Mouse (Mus musculus) liver, embryonic 14.5 days (tissue): ENCODE data around the gene Dok3. TPM values are rescaled to one million over a fixed set of nuclear protein-coding genes. Genes with fewer than 3 reads are reported as not detected.
"Not testable (repeated sequence)": the region's sequence is repeated elsewhere in the genome, so short reads cannot be mapped to it uniquely, and the experiment has no call there.

Experiments used
- ATAC-seq: fragments of 200-750 bp; cut with Nextera tagmentation; 2 replicates; pipeline ENCODE4 v1.8.0; 2017; ENCODE audit warnings: moderate number of reproducible peaks, mild to moderate bottlenecking, moderate library complexity; ENCODE audit not compliant: insufficient read depth
- DNase-seq, 3 experiments: peaks; one replicate each; pipeline ENCODE4 v3.0.0-alpha.2; 2012 to 2013; ENCODE audit warnings: low read depth in 3 of 3, low spot score in 3 of 3
- H3K27ac ChIP-seq: fragments of 300-500 bp; sonication (generic); 2 replicates; pipeline ENCODE4 v1.5.1; 2014; ENCODE audit warnings: moderate library complexity, mild to moderate bottlenecking, control low read depth, inconsistent platforms
- H3K27me3 ChIP-seq: fragments of 300-500 bp; sonication (generic); 2 replicates; pipeline ENCODE4 v1.6.1; 2014; ENCODE audit warnings: mild to moderate bottlenecking, low read length, moderate library complexity; ENCODE audit not compliant: control insufficient read depth, insufficient read depth
- H3K36me3 ChIP-seq: fragments of 300-500 bp; sonication (generic); replicated peaks from 2 replicates; pipeline ENCODE4 v1.6.1; 2014; ENCODE audit warnings: low read depth; ENCODE audit not compliant: control insufficient read depth, insufficient read depth
- H3K4me1 ChIP-seq, 2 experiments: fragments of 200-500 bp in 1 of 2; fragments of 300-500 bp in 1 of 2; sonication (generic) in 1 of 2; replicated peaks; 2 replicates each; pipeline ENCODE4 v1.6.1; 2012 to 2014; ENCODE audit warnings: antibody characterized with exemption in 1 of 2, inconsistent platforms in 1 of 2, low read length in 1 of 2; ENCODE audit not compliant: control insufficient read depth in 2 of 2, insufficient read depth in 2 of 2
- H3K4me2 ChIP-seq: fragments of 300-500 bp; sonication (generic); 2 replicates; pipeline ENCODE4 v1.6.1; 2014; ENCODE audit warnings: low read depth, mild to moderate bottlenecking, control low read depth, moderate library complexity
- H3K4me3 ChIP-seq, 2 experiments: fragments of 200-500 bp in 1 of 2; fragments of 300-500 bp in 1 of 2; sonication (generic) in 1 of 2; 2 replicates each; pipeline ENCODE4 v1.5.1; 2012 to 2014; ENCODE audit warnings: low read depth in 2 of 2, low read length in 2 of 2, mild to moderate bottlenecking in 2 of 2, control low read depth in 1 of 2, inconsistent platforms in 1 of 2, moderate library complexity in 1 of 2; ENCODE audit not compliant: insufficient read depth in 1 of 2
- H3K9ac ChIP-seq: fragments of 300-500 bp; sonication (generic); replicated peaks from 2 replicates; pipeline ENCODE4 v1.6.1; 2014; ENCODE audit warnings: mild to moderate bottlenecking, control low read depth, moderate library complexity
- H3K9me3 ChIP-seq: fragments of 300-500 bp; sonication (generic); 2 replicates; pipeline ENCODE4 v1.6.1; 2016; ENCODE audit warnings: low read length, mixed read lengths; ENCODE audit not compliant: control insufficient read depth
- CTCF ChIP-seq: IDR thresholded peaks from 2 replicates; pipeline ENCODE4 v1.5.1; 2016; ENCODE audit warnings: antibody characterized with exemption, low read depth, control low read depth
- EP300 ChIP-seq: IDR thresholded peaks from 2 replicates; pipeline ENCODE4 v1.6.1; 2016; ENCODE audit warnings: antibody characterized with exemption, low read depth
- WGBS: fragments of 180-500 bp; shearing (Covaris S2); extraction: QIAGEN DNeasy Blood & Tissue Kit; methylation state at CpG from one replicate; pipeline ENCODE4 v1.1.7; 2014; ENCODE audit not compliant: insufficient replicate concordance; 5-methylcytosine and 5-hydroxymethylcytosine counted together
- polyA plus RNA-seq, 2 experiments: library from polyadenylated mRNA; depleted of rRNA in 1 of 2; stranded (reverse) in 1 of 2; unstranded in 1 of 2; fragments of >200 nt; fragmentation: Nextera tagmentation in 1 of 2; extraction: Ambion mirVana in 1 of 2; gene quantifications; 2 replicates each; pipeline versions ENCODE4 v1.2.1 to v1.2.3; 2012 to 2014

The Dok3 gene
- 4.7 and 4.8 TPM in 2 replicates for polyA plus RNA-seq (2012; rRNA removed)
- 2.9 and 3.0 TPM in 2 replicates for polyA plus RNA-seq (2014; fragmentation: Nextera tagmentation; extraction: Ambion mirVana)

DNA sequence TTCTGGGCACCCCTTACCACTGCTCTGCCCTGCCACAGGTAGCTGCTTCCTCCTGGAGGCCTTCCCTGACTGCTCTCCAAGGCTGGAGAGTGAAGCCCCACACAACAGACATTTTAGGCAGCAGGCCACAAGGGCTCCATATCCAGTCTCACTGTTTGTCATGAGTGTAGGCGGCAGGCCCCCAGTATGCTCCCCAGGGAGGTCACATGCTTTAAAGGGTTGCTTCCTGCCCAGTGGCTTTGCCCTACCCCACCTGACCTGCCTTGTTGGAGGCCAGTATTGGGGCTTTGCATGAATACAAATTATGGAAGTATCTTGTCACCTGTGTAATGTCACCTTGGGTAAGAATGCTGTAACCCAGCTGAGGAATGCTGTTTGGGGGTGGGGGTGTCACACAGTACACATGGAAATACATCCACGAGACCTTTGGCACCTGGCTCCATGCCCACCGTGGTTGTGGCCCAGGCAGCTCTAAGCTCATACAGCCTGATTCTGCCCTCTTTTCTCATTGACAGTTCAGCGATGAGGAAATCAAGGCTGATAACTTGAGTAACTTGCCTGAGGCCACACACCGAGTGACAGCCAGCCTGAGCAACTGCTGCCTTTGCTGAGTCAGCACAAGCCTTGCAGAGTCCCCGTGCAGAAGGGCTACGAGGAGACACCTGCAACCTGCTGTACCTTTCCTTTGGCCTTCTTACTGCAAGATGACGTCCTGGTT, at the start of gene Dok3:
Dok3 (minus strand) TSS at position 99 of the 718 bp plus-strand sequence.
- peaks cover 0 to 19% of the 10 kb centered on the region in 2 experiments; a peak in 2 of 4 replicates for H3K4me1 ChIP-seq
- WGBS, result 40% methylated on average over 8 of the region's 8 CpGs
- H3K4me2 ChIP-seq, result no peak within 1 kb of the TSS; the same call in 1 of the 2 replicates
- ATAC-seq (no peak), DNase-seq (no peak)
- H3K9ac ChIP-seq, result no peak within 1 kb of the TSS
- TF ChIP-seq CTCF (no peak), EP300 (no peak)
- no peak within 1 kb of the TSS for H3K27ac ChIP-seq
- no peaks in the 10 kb centered on the region for H3K27me3 ChIP-seq
- no peaks in the 10 kb centered on the region for H3K9me3 ChIP-seq
- H3K4me3 ChIP-seq, result 0 out of 4 replicates have a peak within 1 kb of the TSS, but pooled peaks of 1 of the 2 experiments have one; percentile 19
- peaks cover 7% of the 10 kb centered on the region for H3K36me3 ChIP-seq

DNA sequence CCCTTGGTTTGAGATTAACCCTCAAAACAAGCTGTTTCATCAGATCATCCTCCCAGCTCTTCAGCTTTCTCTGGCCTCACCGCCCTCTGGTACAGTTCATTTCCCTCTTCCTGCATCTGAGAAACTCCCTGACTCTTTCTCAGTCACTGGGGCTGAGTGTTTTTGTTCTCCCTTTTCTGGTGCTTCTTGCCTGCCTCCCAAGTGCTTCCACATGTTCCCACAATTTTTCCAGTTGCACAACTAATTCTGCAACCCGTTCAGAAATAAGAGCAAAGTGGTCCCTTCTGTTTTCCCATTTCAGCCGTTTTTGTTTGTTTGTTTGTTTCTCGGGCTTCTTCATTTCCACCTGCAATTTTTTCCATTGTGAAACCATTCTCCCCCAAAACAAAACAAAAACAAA, 49.0 kb upstream of the Dok3 start:
- Histone ChIP-seq H3K4me1 (no peaks in the 10 kb centered on the region), H3K27me3 (no peaks in the 10 kb centered on the region), H3K9me3 (no peaks in the 10 kb centered on the region), H3K4me2 (no peak overlapping the region), H3K27ac (no peak overlapping the region), H3K9ac (no peak overlapping the region), H3K36me3 (no peaks in the 10 kb centered on the region), H3K4me3 (no peak overlapping the region)
- DNase-seq (no peak), ATAC-seq (no peak)
- no peak for TF ChIP-seq CTCF
- TF ChIP-seq EP300, result no peak
- 58% methylated on average over 4 of the region's 4 CpGs for WGBS

DNA sequence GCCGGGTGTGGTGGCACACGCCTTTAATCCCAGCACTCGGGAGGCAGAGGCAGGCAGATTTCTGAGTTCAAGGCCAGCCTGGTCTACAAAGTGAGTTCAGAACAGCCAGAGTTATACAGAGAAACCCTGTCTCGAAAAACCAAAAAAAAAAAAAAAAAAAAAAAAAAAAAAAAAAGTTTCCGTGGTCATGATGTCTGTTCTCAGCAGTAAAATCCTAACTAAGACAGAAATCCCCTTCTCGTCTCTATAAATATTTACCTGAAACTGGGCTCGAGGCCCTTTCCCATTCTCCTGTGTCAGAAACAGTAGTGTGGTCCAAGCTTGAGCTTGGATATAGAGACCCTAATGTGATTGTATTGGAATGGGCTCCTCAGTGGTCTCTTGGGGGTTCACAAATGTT, 47.8 kb upstream of the Dok3 start:
- not testable (repeated sequence) for H3K4me2 ChIP-seq, H3K27me3 ChIP-seq, H3K36me3 ChIP-seq, H3K9ac ChIP-seq, ATAC-seq, H3K9me3 ChIP-seq, H3K4me1 ChIP-seq, DNase-seq, H3K4me3 ChIP-seq, H3K27ac ChIP-seq
- 56% methylated on average over 7 of the region's 7 CpGs for WGBS

DNA sequence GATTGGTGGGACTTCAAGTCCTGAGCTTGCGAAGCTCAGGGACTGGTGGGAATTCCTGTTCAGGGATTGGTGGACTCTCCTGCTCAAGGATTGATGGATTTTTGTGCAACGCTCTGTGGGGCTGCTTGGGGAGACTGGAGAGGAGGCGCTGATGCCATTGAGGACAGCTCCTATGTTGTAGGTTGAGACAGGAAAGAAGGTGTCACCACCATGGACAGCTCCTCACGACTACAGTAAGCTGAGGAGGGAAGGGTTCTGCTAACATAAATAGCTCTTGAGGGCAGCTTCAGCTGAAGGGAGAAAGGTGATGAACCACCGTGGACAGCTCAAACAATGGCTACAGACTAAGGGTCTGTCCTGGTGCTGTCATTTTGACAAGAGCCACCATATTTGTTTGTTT, 46.8 kb upstream of the Dok3 start:
- no peak overlapping the region for H3K4me3 ChIP-seq
- no peak overlapping the region for H3K4me2 ChIP-seq
- no peaks in the 10 kb centered on the region for H3K27me3 ChIP-seq
- WGBS, result 40% methylated on average over 5 of the region's 5 CpGs
- peaks cover 5 to 9% of the 10 kb centered on the region in 2 experiments for H3K4me1 ChIP-seq
- H3K36me3 ChIP-seq, result no peaks in the 10 kb centered on the region
- ATAC-seq (no peak), DNase-seq (no peak)
- TF ChIP-seq EP300, result no peak
- TF ChIP-seq CTCF, result no peak
- H3K27ac ChIP-seq, result no peak overlapping the region
- no peaks in the 10 kb centered on the region for H3K9me3 ChIP-seq
- H3K9ac ChIP-seq, result no peak overlapping the region

GRCm38 (mm10) chr13:55574321-55574720, 45.2 kb upstream of the Dok3 start:
- TF ChIP-seq CTCF, result no peak
- no peak for TF ChIP-seq EP300
- Histone ChIP-seq H3K9ac (no peak overlapping the region), H3K27ac (no peak overlapping the region), H3K4me2 (no peak overlapping the region), H3K27me3 (no peaks in the 10 kb centered on the region), H3K4me1 (peaks cover 6 to 15% of the 10 kb centered on the region in 2 experiments), H3K4me3 (no peak overlapping the region), H3K36me3 (no peaks in the 10 kb centered on the region), H3K9me3 (no peaks in the 10 kb centered on the region)
- DNase-seq (no peak), ATAC-seq (no peak)
- 58% methylated on average over 5 of the region's 5 CpGs for WGBS
